Mouse (Mus musculus) neural tube, embryonic 11.5 days (tissue): ENCODE measurements around the gene Nyap2. TPM values are rescaled to one million over a fixed set of nuclear protein-coding genes. Genes with fewer than 3 reads are reported as not detected.

Experiments
- ATAC-seq: fragments of 200-750 bp; cut with Nextera tagmentation; 2 replicates; pipeline ENCODE4 v1.8.0; 2017; ENCODE audit warnings: moderate number of reproducible peaks, mild to moderate bottlenecking, moderate TSS enrichment, moderate library complexity; ENCODE audit not compliant: insufficient read depth, low FRiP score, low TSS enrichment
- DNase-seq: peaks from one replicate; pipeline ENCODE4 v3.0.0-alpha.2; 2015; ENCODE audit warnings: low spot score
- H3K27ac ChIP-seq: fragments of 300-500 bp; sonication (generic); 2 replicates; pipeline ENCODE4 v1.5.1; 2014; ENCODE audit warnings: low read depth, mild to moderate bottlenecking, low read length
- H3K27me3 ChIP-seq: fragments of 300-500 bp; sonication (generic); 2 replicates; pipeline ENCODE4 v1.6.1; 2014; ENCODE audit warnings: mild to moderate bottlenecking, low read length, mixed read lengths; ENCODE audit not compliant: control insufficient read depth, insufficient read depth
- H3K36me3 ChIP-seq: fragments of 300-500 bp; sonication (generic); 2 replicates; pipeline ENCODE4 v1.6.1; 2014; ENCODE audit warnings: mild to moderate bottlenecking, low read length, moderate library complexity, mixed read lengths; ENCODE audit not compliant: control insufficient read depth, insufficient read depth
- H3K4me1 ChIP-seq: fragments of 300-500 bp; sonication (generic); 2 replicates; pipeline ENCODE4 v1.6.1; 2014; ENCODE audit warnings: low read length, mixed read lengths; ENCODE audit not compliant: control insufficient read depth, insufficient read depth
- H3K4me2 ChIP-seq: fragments of 300-500 bp; sonication (generic); 2 replicates; pipeline ENCODE4 v1.6.1; 2014; ENCODE audit warnings: low read depth, mild to moderate bottlenecking, moderate library complexity
- H3K4me3 ChIP-seq: fragments of 300-500 bp; sonication (generic); 2 replicates; pipeline ENCODE4 v1.5.1; 2014; ENCODE audit warnings: low read depth, low read length
- H3K9ac ChIP-seq: fragments of 300-500 bp; sonication (generic); 2 replicates; pipeline ENCODE4 v1.6.1; 2014; ENCODE audit warnings: mild to moderate bottlenecking, low read length
- H3K9me3 ChIP-seq: fragments of 300-500 bp; sonication (generic); 2 replicates; pipeline ENCODE4 v1.6.1; 2016; ENCODE audit warnings: low read length; ENCODE audit not compliant: control insufficient read depth
- WGBS: fragments of 180-500 bp; shearing (Covaris S2); extraction: QIAGEN DNeasy Blood & Tissue Kit; methylation state at CpG from one replicate; pipeline ENCODE4 v1.1.7; 2014; 5-methylcytosine and 5-hydroxymethylcytosine counted together
- polyA plus RNA-seq: library from polyadenylated mRNA; unstranded; fragments of >200 nt; fragmentation: Nextera tagmentation; extraction: Ambion mirVana; gene quantifications from 2 replicates; pipeline ENCODE4 v1.2.1, GENCODE M21; 2014

The Nyap2 gene
- 7.5 and 11.6 TPM in 2 replicates for polyA plus RNA-seq

DNA sequence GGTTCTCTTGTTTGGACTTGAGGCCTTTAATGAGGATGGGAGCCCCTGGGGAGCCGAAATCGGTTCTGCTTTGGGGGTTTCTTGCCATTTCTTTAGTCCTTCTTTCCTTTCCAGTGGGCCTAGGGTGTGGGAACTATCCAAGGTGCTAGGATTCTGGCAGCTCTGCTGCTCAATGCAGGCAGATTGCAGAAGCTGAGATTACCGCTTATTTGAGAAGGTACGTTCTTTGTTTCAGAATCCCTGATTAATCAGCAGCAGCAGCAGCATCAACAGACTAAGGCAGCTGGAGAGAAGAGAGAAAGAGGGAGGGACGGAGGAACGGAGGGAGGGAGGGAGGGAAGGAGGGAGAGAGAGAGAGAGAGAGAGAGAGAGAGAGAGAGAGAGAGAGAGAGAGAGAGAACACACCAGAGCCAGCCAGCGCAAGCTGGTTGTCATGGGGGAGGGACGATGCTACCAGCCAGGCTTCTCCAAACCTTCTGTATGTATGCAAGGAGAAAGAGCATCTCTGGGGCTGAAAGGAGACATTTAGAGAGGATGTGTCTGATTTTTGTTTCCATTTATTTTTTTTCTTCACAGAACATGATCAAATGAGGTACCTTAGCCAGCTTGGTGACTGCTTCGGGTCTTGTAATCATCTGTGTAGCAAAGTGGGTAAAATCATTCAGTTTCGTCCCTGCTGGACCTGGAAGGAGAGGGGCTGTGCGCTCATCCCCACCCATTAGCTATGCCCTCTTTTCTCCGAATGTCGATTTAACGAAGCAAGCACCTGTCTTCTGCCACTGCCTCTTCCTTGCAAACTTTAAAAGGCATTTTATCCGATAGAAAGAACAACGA, at the start of gene Nyap2:
TSS of gene Nyap2 (plus strand) at position 120 of the 834 bp plus-strand sequence.
- DNase-seq (peak; percentile 43), ATAC-seq (peak; percentile 62; the same call in 1 of the 2 replicates)
- peak within 1 kb of the TSS; percentile 33 for H3K4me2 ChIP-seq
- no peaks in the 10 kb centered on the region for H3K4me1 ChIP-seq
- no peaks in the 10 kb centered on the region for H3K27me3 ChIP-seq
- H3K36me3 ChIP-seq, result no peaks in the 10 kb centered on the region
- peak within 1 kb of the TSS; percentile 83 for H3K27ac ChIP-seq
- 29% methylated on average over 16 of the region's 16 CpGs for WGBS
- H3K4me3 ChIP-seq, result peak within 1 kb of the TSS; percentile 12; the same call in 1 of the 2 replicates
- H3K9ac ChIP-seq, result peak within 1 kb of the TSS; percentile 41
- no peaks in the 10 kb centered on the region for H3K9me3 ChIP-seq

DNA sequence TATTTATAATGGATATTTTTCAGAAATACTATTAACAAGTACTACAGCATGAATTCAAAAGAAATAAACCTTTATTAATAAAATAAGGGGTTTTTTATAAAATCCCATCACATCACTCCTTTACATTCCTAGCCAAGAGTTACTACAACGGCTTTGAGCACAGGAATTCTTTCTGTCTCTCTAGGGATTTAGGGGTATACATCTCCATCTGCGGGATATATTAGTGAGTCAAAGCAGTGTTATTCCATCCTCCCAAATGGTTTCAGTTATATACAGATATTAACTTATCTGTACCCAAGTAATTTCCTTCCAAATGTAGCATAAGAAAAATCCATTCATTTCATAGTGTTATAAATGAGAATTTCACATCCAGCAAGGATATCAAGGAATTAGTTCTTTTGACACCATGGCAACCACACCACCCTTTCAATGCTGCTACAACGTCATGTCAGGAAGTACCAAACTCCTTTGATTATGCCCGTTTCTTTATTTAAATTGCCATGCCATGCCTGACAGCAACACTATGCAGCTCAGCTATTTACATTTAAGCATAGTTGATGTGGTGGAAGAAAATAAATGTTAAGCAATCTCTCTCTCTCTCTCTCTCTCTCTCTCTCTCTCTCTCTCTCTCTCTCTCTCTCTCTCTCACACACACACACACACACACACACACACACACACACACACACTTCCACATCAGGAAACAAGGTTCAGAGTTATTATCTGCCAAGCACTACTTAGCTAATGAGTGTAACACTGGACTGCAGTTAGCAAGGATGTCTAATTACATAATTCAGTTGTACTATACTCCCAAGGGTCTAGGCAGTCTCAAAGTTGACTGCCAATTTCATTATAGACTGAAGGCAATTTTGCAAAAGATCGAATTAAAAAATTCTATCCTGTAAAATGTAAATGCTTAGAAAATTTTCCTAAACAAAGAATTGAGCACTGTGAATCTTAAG, 33.6 kb upstream of the Nyap2 start:
- no peaks in the 10 kb centered on the region for H3K4me1 ChIP-seq
- 60% methylated on average over 5 of the region's 5 CpGs for WGBS
- no peak for ATAC-seq
- H3K4me3 ChIP-seq, result no peak overlapping the region
- H3K9ac ChIP-seq, result no peak overlapping the region
- H3K27me3 ChIP-seq, result no peaks in the 10 kb centered on the region
- H3K9me3 ChIP-seq, result no peaks in the 10 kb centered on the region
- H3K36me3 ChIP-seq, result no peaks in the 10 kb centered on the region
- H3K4me2 ChIP-seq, result no peak overlapping the region
- no peak for DNase-seq
- H3K27ac ChIP-seq, result no peak overlapping the region

- 72% methylated on average over 5 of the region's 5 CpGs for WGBS
- Histone ChIP-seq H3K27me3 (no peaks in the 10 kb centered on the region), H3K9ac (no peak overlapping the region), H3K4me1 (no peaks in the 10 kb centered on the region), H3K27ac (no peak overlapping the region), H3K4me3 (no peak overlapping the region), H3K9me3 (no peaks in the 10 kb centered on the region), H3K36me3 (no peaks in the 10 kb centered on the region), H3K4me2 (no peak overlapping the region)
- DNase-seq, result no peak
- no peak for ATAC-seq
Observed at GRCm38 (mm10) chr1:81058340-81058739, 18.4 kb upstream of the Nyap2 start.

DNA sequence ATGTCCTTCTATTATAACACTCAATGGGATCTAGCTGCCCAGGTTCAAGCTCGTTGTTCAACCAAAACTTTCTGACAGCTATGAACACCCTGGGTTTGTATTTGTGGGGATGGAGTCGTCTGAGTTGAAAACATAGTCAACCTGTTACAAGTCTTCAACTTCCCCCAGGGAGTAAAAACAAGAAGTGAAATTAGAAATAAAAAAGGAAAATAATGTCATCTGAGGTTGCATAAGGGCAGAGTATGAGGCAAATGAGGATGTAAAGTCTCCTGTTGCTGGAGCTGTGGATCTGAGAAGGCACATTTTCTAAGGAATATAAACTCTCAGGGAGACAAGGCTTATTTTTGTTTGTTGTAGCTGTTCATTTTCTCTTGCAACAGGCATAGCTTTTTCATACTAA, 17.9 kb upstream of the Nyap2 start:
- WGBS, result 87% methylated on average over 2 of the region's 2 CpGs
- no peak for DNase-seq

DNA sequence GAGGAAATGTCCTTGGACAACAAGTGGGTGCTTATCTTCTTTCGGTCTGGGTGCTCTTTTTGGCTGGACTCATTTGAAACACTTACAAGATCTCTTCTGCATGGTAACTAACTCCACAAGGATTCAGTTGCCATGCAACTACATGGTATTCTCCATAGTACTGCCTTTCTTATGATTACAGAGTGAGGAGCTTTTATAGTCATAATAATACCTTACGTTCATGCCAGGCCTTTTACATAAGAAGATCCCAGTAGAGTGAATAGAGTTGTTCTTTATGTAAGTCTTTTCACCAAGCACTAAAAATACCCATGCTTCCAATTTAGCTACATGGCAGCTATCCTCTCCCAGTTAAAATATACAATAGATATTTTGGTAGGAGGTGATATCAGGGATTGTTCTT, 13.9 kb upstream of the Nyap2 start:
- Histone ChIP-seq H3K27me3 (no peaks in the 10 kb centered on the region), H3K4me2 (no peak overlapping the region), H3K4me1 (no peaks in the 10 kb centered on the region), H3K9ac (no peak overlapping the region), H3K36me3 (no peaks in the 10 kb centered on the region), H3K9me3 (no peaks in the 10 kb centered on the region), H3K4me3 (no peak overlapping the region), H3K27ac (no peak overlapping the region)
- WGBS, result 93% methylated on average over 2 of the region's 2 CpGs
- no peak for ATAC-seq
- DNase-seq, result no peak

More for the DNA sequence above, 17.9 kb upstream of the Nyap2 start:
- H3K4me3 ChIP-seq, result no peak overlapping the region
- no peaks in the 10 kb centered on the region for H3K27me3 ChIP-seq
- ATAC-seq, result no peak
- H3K9me3 ChIP-seq, result no peaks in the 10 kb centered on the region
- no peak overlapping the region for H3K27ac ChIP-seq
- H3K4me1 ChIP-seq, result no peaks in the 10 kb centered on the region
- no peak overlapping the region for H3K9ac ChIP-seq
- no peaks in the 10 kb centered on the region for H3K36me3 ChIP-seq
- H3K4me2 ChIP-seq, result no peak overlapping the region

GRCm38 (mm10) chr1:81076259-81076658, 491 bp upstream of the Nyap2 start:
- Histone ChIP-seq H3K4me1 (no peaks in the 10 kb centered on the region), H3K36me3 (no peaks in the 10 kb centered on the region), H3K27ac (no peak overlapping the region), H3K4me3 (no peak overlapping the region), H3K9ac (no peak overlapping the region), H3K4me2 (no peak overlapping the region), H3K9me3 (no peaks in the 10 kb centered on the region), H3K27me3 (no peaks in the 10 kb centered on the region)
- 57% methylated on average over 9 of the region's 9 CpGs for WGBS
- DNase-seq (peak; percentile 35), ATAC-seq (peak; percentile 74)

GRCm38 (mm10) chr1:81077665-81078314, 1.0 kb downstream of the Nyap2 start:
- no peaks in the 10 kb centered on the region for H3K36me3 ChIP-seq
- H3K9me3 ChIP-seq, result no peaks in the 10 kb centered on the region
- no peaks in the 10 kb centered on the region for H3K27me3 ChIP-seq
- H3K27ac ChIP-seq, result 0 out of 2 replicates have a peak overlapping the region, but pooled peaks have one; percentile 83
- peak overlapping the region; percentile 41 for H3K9ac ChIP-seq
- WGBS, result 75% methylated on average over 9 of the region's 9 CpGs
- H3K4me1 ChIP-seq, result no peaks in the 10 kb centered on the region
- DNase-seq (no peak), ATAC-seq (no peak)
- peak overlapping the region; percentile 12; the same call in 1 of the 2 replicates for H3K4me3 ChIP-seq
- peak overlapping the region; percentile 33; the same call in 1 of the 2 replicates for H3K4me2 ChIP-seq

DNA sequence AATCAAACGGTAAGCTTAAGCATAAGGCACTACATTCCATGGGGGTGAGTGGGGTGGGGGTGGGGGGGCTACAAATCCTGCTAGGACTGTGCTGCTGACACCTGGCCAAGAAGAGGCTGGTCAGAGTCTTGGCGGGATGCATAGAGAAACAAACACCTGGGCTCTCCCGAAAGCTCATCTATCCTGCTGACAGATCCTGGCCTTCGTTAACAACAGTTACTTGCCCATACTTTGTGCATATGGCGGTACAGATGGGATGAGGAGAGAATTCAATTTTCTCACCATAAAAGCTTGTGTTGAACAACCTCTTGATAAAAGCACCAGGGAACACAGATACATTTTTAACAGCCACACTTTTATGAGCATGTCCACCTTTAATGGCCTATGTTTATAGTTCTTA, 10.7 kb downstream of the Nyap2 start:
- Histone ChIP-seq H3K9me3 (no peaks in the 10 kb centered on the region), H3K4me2 (no peak overlapping the region), H3K4me3 (no peak overlapping the region), H3K4me1 (no peaks in the 10 kb centered on the region), H3K27me3 (no peaks in the 10 kb centered on the region), H3K36me3 (no peaks in the 10 kb centered on the region), H3K9ac (no peak overlapping the region), H3K27ac (no peak overlapping the region)
- 86% methylated on average over 5 of the region's 5 CpGs for WGBS
- ATAC-seq (no peak), DNase-seq (no peak)
